Mouse (Mus musculus): ENCODE data around the gene Rsph6a.

GRCm38 (mm10) chr7:19075231-19075630, 20.7 kb downstream of the Rsph6a start:
- TF ChIP-seq CTCF (IDR thresholded peaks at IDR 0.05; ENCODE audit: extremely low read depth, insufficient read depth, insufficient read length, insufficient replicate concordance), result no peak
- TF ChIP-seq POLR2A (IDR thresholded peaks at IDR 0.05; ENCODE audit: low read depth, low read length), result no peak

Data from spleen, adult 2 months (tissue).